10 mouse cellular contexts compared by ENCODE assay signal in genomic region chr2:24475420-24475819, GRCm38 (mm10). TPM values are rescaled to one million over a fixed set of nuclear protein-coding genes. Genes with fewer than 3 reads are reported as not detected.
DNase-seq lines count a peak whose midpoint lies in the region; ATAC-seq lines count a peak whose summit lies in the region.
"Had no signal": no experiment of that assay in that cellular context is flagged by ENCODE, and none has a peak within 500 bp of the region (broad histone marks: within the 10 kb centered on the region; RNA-seq: fewer than 3 reads in every experiment).

TSS of gene Pax8 (minus strand) at chr2:24475599.

- H3K9ac ChIP-seq in heart, embryonic 15.5 days = no peak within 1 kb of the TSS
- no peak within 1 kb of the TSS for H3K9ac ChIP-seq in embryonic facial prominence, embryonic 13.5 days
- H3K9ac ChIP-seq in kidney, embryonic 15.5 days = peak within 1 kb of the TSS; percentile 81
- H3K9ac ChIP-seq in neural tube, embryonic 13.5 days = peak within 1 kb of the TSS; percentile 79

- peaks cover 9% of the 10 kb centered on the region for H3K4me1 ChIP-seq in heart, embryonic 15.5 days (replicated peaks)
- H3K4me1 ChIP-seq in embryonic facial prominence, embryonic 13.5 days = peaks cover 8% of the 10 kb centered on the region
- H3K4me1 ChIP-seq in kidney, embryonic 15.5 days = peaks cover 43% of the 10 kb centered on the region
- H3K4me1 ChIP-seq in neural tube, embryonic 13.5 days (replicated peaks) = peaks cover 21% of the 10 kb centered on the region

- H3K4me3 ChIP-seq in heart, embryonic 15.5 days = peak within 1 kb of the TSS; percentile 32; the same call in 1 of the 2 replicates
- no peak within 1 kb of the TSS for H3K4me3 ChIP-seq in embryonic facial prominence, embryonic 13.5 days
- H3K4me3 ChIP-seq in kidney, embryonic 15.5 days (replicated peaks) = peak within 1 kb of the TSS; percentile 63
- H3K4me3 ChIP-seq in neural tube, embryonic 13.5 days = peak within 1 kb of the TSS; percentile 50

- WGBS in heart, embryonic 15.5 days = 29% methylated on average over 9 of the region's 9 CpGs
- WGBS in embryonic facial prominence, embryonic 13.5 days = 12% methylated on average over 9 of the region's 9 CpGs
- 26% methylated on average over 9 of the region's 9 CpGs for WGBS in kidney, embryonic 15.5 days
- 26% methylated on average over 9 of the region's 9 CpGs for WGBS in neural tube, embryonic 13.5 days

- H3K27ac ChIP-seq in heart, embryonic 15.5 days = no peak within 1 kb of the TSS
- H3K27ac ChIP-seq in embryonic facial prominence, embryonic 13.5 days = no peak within 1 kb of the TSS
- H3K27ac ChIP-seq in kidney, embryonic 15.5 days = peak within 1 kb of the TSS; percentile 89
- H3K27ac ChIP-seq in neural tube, embryonic 13.5 days (replicated peaks) = peak within 1 kb of the TSS; percentile 84

- H3K36me3 ChIP-seq in heart, embryonic 15.5 days = no peaks in the 10 kb centered on the region
- no peaks in the 10 kb centered on the region for H3K36me3 ChIP-seq in embryonic facial prominence, embryonic 13.5 days
- H3K36me3 ChIP-seq in kidney, embryonic 15.5 days = no peaks in the 10 kb centered on the region
- no peaks in the 10 kb centered on the region for H3K36me3 ChIP-seq in neural tube, embryonic 13.5 days

- no peak for ATAC-seq in heart, embryonic 15.5 days (replicated peaks; ENCODE audit: insufficient number of reproducible peaks, insufficient read depth, low FRiP score, low read depth)
- ATAC-seq in embryonic facial prominence, embryonic 13.5 days (ENCODE audit: insufficient number of reproducible peaks, insufficient read depth, low FRiP score, low TSS enrichment, low read depth) = no peak
- ATAC-seq in kidney, embryonic 15.5 days (replicated peaks; ENCODE audit: low FRiP score) = peak; percentile 92
- peak; percentile 75 for ATAC-seq in neural tube, embryonic 13.5 days (ENCODE audit: low read depth)

- H3K27me3 ChIP-seq in heart, embryonic 15.5 days = peaks cover 80% of the 10 kb centered on the region
- H3K27me3 ChIP-seq in embryonic facial prominence, embryonic 13.5 days = peaks cover 88% of the 10 kb centered on the region
- H3K27me3 ChIP-seq in kidney, embryonic 15.5 days = peaks cover 42% of the 10 kb centered on the region
- H3K27me3 ChIP-seq in neural tube, embryonic 13.5 days = peaks cover 75% of the 10 kb centered on the region

- H3K9me3 ChIP-seq in heart, embryonic 15.5 days (replicated peaks) = no peaks in the 10 kb centered on the region
- H3K9me3 ChIP-seq in embryonic facial prominence, embryonic 13.5 days = no peaks in the 10 kb centered on the region
- no peaks in the 10 kb centered on the region for H3K9me3 ChIP-seq in kidney, embryonic 15.5 days (replicated peaks)
- no peaks in the 10 kb centered on the region for H3K9me3 ChIP-seq in neural tube, embryonic 13.5 days

- DNase-seq in heart, postnatal 36 days = no peak
- no peak for DNase-seq in thymus, postnatal 25 days
- DNase-seq in layer of hippocampus, adult 8-10 months (ENCODE audit: low spot score in 2 of 2) = no peak
- no peak for DNase-seq in heart, adult 8-10 months (ENCODE audit: low spot score)
- DNase-seq: left cerebral cortex, postnatal 4 days; right cerebral cortex, postnatal 4 days had no signal

- intact Hi-C loops in heart, postnatal 36 days (cut with DNase I) = no loop called here

- no peak within 1 kb of the TSS for H3K4me2 ChIP-seq in heart, embryonic 15.5 days
- peak within 1 kb of the TSS; percentile 49 for H3K4me2 ChIP-seq in embryonic facial prominence, embryonic 13.5 days
- H3K4me2 ChIP-seq in kidney, embryonic 15.5 days = peak within 1 kb of the TSS; percentile 64
- peak within 1 kb of the TSS; percentile 55 for H3K4me2 ChIP-seq in neural tube, embryonic 13.5 days

RNA-seq across cellular contexts. Expression of gene Pax8, which starts in this region (rescaled TPM):
- polyA plus RNA-seq in heart, embryonic 15.5 days (2015; fragmentation: Nextera tagmentation; extraction: Ambion mirVana) = 0.19 TPM in 1 of 2 replicates, not detected in the other
- not detected for total RNA-seq in heart, postnatal 36 days (2021)
- 0.34 TPM in 1 of 2 replicates, not detected in the other for polyA plus RNA-seq in embryonic facial prominence, embryonic 13.5 days (2015; fragmentation: Nextera tagmentation; extraction: Ambion mirVana)
- polyA plus RNA-seq in kidney, embryonic 15.5 days (2015; fragmentation: Nextera tagmentation; extraction: Ambion mirVana) = 127 and 129 TPM in 2 replicates
- 53.2 and 58.0 TPM in 2 replicates for polyA plus RNA-seq in neural tube, embryonic 13.5 days (2015; fragmentation: Nextera tagmentation; extraction: Ambion mirVana)
- not detected for total RNA-seq in layer of hippocampus, adult 8-10 months (2022)
- total RNA-seq in heart, adult 8-10 months (2022) = not detected
- total RNA-seq: left cerebral cortex, postnatal 4 days had no signal

Comparison
In these comparisons a context has a peak if more than half of its experiments do, and no peak if none do; other contexts are left out.
1. RNA of gene Pax8 (polyA plus RNA-seq): 127 to 129 TPM in kidney, embryonic 15.5 days and 53.2 to 58.0 TPM in neural tube, embryonic 13.5 days; 0.34 TPM in embryonic facial prominence, embryonic 13.5 days and 0.19 TPM in heart, embryonic 15.5 days; every median in the first group is over 10 times any median in the second.
2. ATAC-seq: peak in kidney, embryonic 15.5 days (single experiment) and neural tube, embryonic 13.5 days (single experiment); none in heart, embryonic 15.5 days (single experiment) and embryonic facial prominence, embryonic 13.5 days (single experiment).
3. H3K27ac ChIP-seq: peak in kidney, embryonic 15.5 days (single experiment) and neural tube, embryonic 13.5 days (single experiment); none in heart, embryonic 15.5 days (single experiment) and embryonic facial prominence, embryonic 13.5 days (single experiment).
4. H3K9ac ChIP-seq: peak in kidney, embryonic 15.5 days (single experiment) and neural tube, embryonic 13.5 days (single experiment); none in heart, embryonic 15.5 days (single experiment) and embryonic facial prominence, embryonic 13.5 days (single experiment).